Mouse (Mus musculus): Measurements from ENCODE around the gene Tmx2.

DNA sequence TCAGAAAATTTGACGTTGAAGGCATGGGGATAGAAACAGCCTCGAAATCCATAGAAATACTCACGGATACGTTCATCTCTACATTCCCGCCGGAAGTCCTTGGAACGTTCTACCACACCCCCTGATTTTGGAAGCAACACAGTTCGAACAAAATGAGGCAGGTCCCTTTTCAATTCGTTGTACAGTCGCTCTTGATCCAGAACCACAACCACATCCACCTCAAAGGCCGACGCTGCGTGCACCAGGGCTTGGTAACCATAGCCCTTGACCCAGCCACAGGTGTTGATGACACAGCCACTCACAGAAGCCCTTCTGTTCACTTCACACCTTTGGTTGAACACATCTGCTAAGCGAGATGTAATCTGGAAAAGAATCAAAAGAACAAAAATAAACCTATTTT is 44.9 kb upstream of the Tmx2 start:
- TF ChIP-seq CTCF (IDR thresholded peaks at IDR 0.05; ENCODE audit: control insufficient read depth, insufficient read depth, insufficient read length): no peak
- TF ChIP-seq CEBPB (IDR thresholded peaks at IDR 0.05; ENCODE audit: low read depth): no peak
- no peak for TF ChIP-seq MYOD1 (IDR thresholded peaks at IDR 0.05; ENCODE audit: control insufficient read depth, insufficient read length, low read depth)
- TF ChIP-seq MAX (IDR thresholded peaks at IDR 0.05): no peak
- no peak for TF ChIP-seq USF1 (IDR thresholded peaks at IDR 0.05; ENCODE audit: low read depth)

Data from C2C12 (cell line).